Comparison of ENCODE assay signal across 8 mouse cellular contexts in genomic region chr2:148751893-148752813, GRCm38 (mm10). TPM values are rescaled to one million over a fixed set of nuclear protein-coding genes. Genes with fewer than 3 reads are reported as not detected.
A peak's percentile ranks its signal among the peaks of the same experiment; 100 is the strongest.
DNase-seq lines count a peak whose midpoint lies in the region; ATAC-seq and TF ChIP-seq lines count a peak whose summit lies in the region.

No protein-coding gene starts in this region.

- intact Hi-C loops in heart, adult 2 months (cut with DNase I) = loop anchor here (1.0 to 5.0 kb wide), 2 partner anchors 100 to 150 kb away; no protein-coding TSS in a partner anchor

- H3K27ac ChIP-seq in embryonic facial prominence, embryonic 12.5 days = no peak overlapping the region
- H3K27ac ChIP-seq in heart, adult 2 months = no peak overlapping the region
- no peak overlapping the region for H3K27ac ChIP-seq in limb, embryonic 12.5 days
- no peak overlapping the region for H3K27ac ChIP-seq in midbrain, embryonic 14.5 days (replicated peaks; ENCODE audit: low read depth, low read length)

- no peaks in the 10 kb centered on the region for H3K79me2 ChIP-seq in heart, adult 2 months (replicated peaks; ENCODE audit: control insufficient read depth, insufficient read depth, low read length)

- no peaks in the 10 kb centered on the region for H3K36me3 ChIP-seq in embryonic facial prominence, embryonic 12.5 days
- H3K36me3 ChIP-seq in heart, adult 2 months (ENCODE audit: control insufficient read depth, insufficient read depth, low read length) = no peaks in the 10 kb centered on the region
- H3K36me3 ChIP-seq in limb, embryonic 12.5 days = no peaks in the 10 kb centered on the region
- no peaks in the 10 kb centered on the region for H3K36me3 ChIP-seq in midbrain, embryonic 14.5 days (ENCODE audit: control insufficient read depth, insufficient read depth, low read length)

- H3K4me1 ChIP-seq in embryonic facial prominence, embryonic 12.5 days = no peaks in the 10 kb centered on the region
- H3K4me1 ChIP-seq in heart, adult 2 months (ENCODE audit: control insufficient read depth, insufficient read depth, low read length) = no peaks in the 10 kb centered on the region
- H3K4me1 ChIP-seq in limb, embryonic 12.5 days (replicated peaks) = no peaks in the 10 kb centered on the region
- no peaks in the 10 kb centered on the region for H3K4me1 ChIP-seq in midbrain, embryonic 14.5 days (ENCODE audit: control insufficient read depth, insufficient read depth, low read length)

- DNase-seq in 3T3-L1 (ENCODE audit: low read depth, low spot score) = peak; percentile 98
- DNase-seq in adrenal gland, postnatal 25 days = peak; percentile 47
- peak; percentile 64 to 66 for DNase-seq in heart, adult 2 months
- peak; percentile 65 to 68 for DNase-seq in kidney, adult 8-10 months
- peak; percentile 95 for DNase-seq in midbrain, embryonic 14.5 days
- DNase-seq in spleen, adult 12 weeks (ENCODE audit: low spot score) = peak; percentile 36

- TF ChIP-seq POLR2A in heart, adult 2 months (IDR thresholded peaks at IDR 0.05; ENCODE audit: insufficient read depth, low read depth, low read length) = no peak

- H3K9ac ChIP-seq in embryonic facial prominence, embryonic 12.5 days = no peak overlapping the region
- H3K9ac ChIP-seq in heart, adult 2 months (ENCODE audit: low read depth, low read length) = no peak overlapping the region
- H3K9ac ChIP-seq in limb, embryonic 12.5 days (replicated peaks) = no peak overlapping the region
- H3K9ac ChIP-seq in midbrain, embryonic 14.5 days (replicated peaks; ENCODE audit: low read length) = no peak overlapping the region

- 17% methylated on average over 15 of the region's 15 CpGs for WGBS in embryonic facial prominence, embryonic 12.5 days
- WGBS in heart, adult 2 months = 13% methylated on average over 15 of the region's 15 CpGs
- WGBS in limb, embryonic 12.5 days = 19% methylated on average over 15 of the region's 15 CpGs
- WGBS in midbrain, embryonic 14.5 days = 17% methylated on average over 15 of the region's 15 CpGs

- no peak overlapping the region for H3K4me3 ChIP-seq in embryonic facial prominence, embryonic 12.5 days
- peak overlapping the region; percentile 53 for H3K4me3 ChIP-seq in heart, adult 2 months
- H3K4me3 ChIP-seq in limb, embryonic 12.5 days (replicated peaks) = 0 out of 2 replicates have a peak overlapping the region, but pooled peaks have one; percentile 15
- H3K4me3 ChIP-seq in midbrain, embryonic 14.5 days (replicated peaks; ENCODE audit: low read depth, low read length) = peak overlapping the region; percentile 30

- no peak for ATAC-seq in embryonic facial prominence, embryonic 12.5 days (ENCODE audit: insufficient number of reproducible peaks, insufficient read depth, low FRiP score, low TSS enrichment)
- ATAC-seq in limb, embryonic 12.5 days (ENCODE audit: insufficient number of reproducible peaks, insufficient read depth, low FRiP score, low TSS enrichment, low read depth) = peak; percentile 75
- peak; percentile 77 for ATAC-seq in midbrain, embryonic 14.5 days (ENCODE audit: low FRiP score, low TSS enrichment)

- peak; percentile 64 for TF ChIP-seq CTCF in heart, adult 2 months (IDR thresholded peaks at IDR 0.05)

- TF ChIP-seq EP300 in heart, adult 2 months (IDR thresholded peaks at IDR 0.05; ENCODE audit: insufficient read depth, low read depth, low read length) = no peak

- peak overlapping the region; percentile 48 for H3K4me2 ChIP-seq in embryonic facial prominence, embryonic 12.5 days (replicated peaks)
- peak overlapping the region; percentile 51 for H3K4me2 ChIP-seq in limb, embryonic 12.5 days
- peak overlapping the region; percentile 55 for H3K4me2 ChIP-seq in midbrain, embryonic 14.5 days (ENCODE audit: low read length)

- H3K9me3 ChIP-seq in embryonic facial prominence, embryonic 12.5 days = no peaks in the 10 kb centered on the region
- H3K9me3 ChIP-seq in limb, embryonic 12.5 days = no peaks in the 10 kb centered on the region
- H3K9me3 ChIP-seq in midbrain, embryonic 14.5 days (ENCODE audit: control insufficient read depth, low read length) = no peaks in the 10 kb centered on the region

- no peaks in the 10 kb centered on the region for H3K27me3 ChIP-seq in embryonic facial prominence, embryonic 12.5 days
- H3K27me3 ChIP-seq in heart, adult 2 months (ENCODE audit: control insufficient read depth, insufficient read depth, low read length) = no peaks in the 10 kb centered on the region; the same call in 1 of the 2 replicates
- no peaks in the 10 kb centered on the region; the same call in 1 of the 2 replicates for H3K27me3 ChIP-seq in limb, embryonic 12.5 days
- H3K27me3 ChIP-seq in midbrain, embryonic 14.5 days (ENCODE audit: control insufficient read depth, insufficient read depth, low read length) = no peaks in the 10 kb centered on the region

RNA-seq across cellular contexts. Expression of gene Cstl1, which starts 2.0 kb away (rescaled TPM):
- 0.52 TPM in 1 of 2 replicates, not detected in the other for total RNA-seq in adrenal gland, postnatal 25 days (2021)
- polyA plus RNA-seq in embryonic facial prominence, embryonic 12.5 days (2016; fragmentation: Nextera tagmentation; extraction: Ambion mirVana) = not detected in 2 replicates
- not detected for total RNA-seq in heart, adult 2 months (2021)
- not detected in 2 replicates for polyA plus RNA-seq in heart, adult 2 months (2012; rRNA removed)
- polyA plus RNA-seq in limb, embryonic 12.5 days (2016; fragmentation: Nextera tagmentation; extraction: Ambion mirVana) = not detected in 2 replicates
- not detected in 2 replicates for polyA plus RNA-seq in midbrain, embryonic 14.5 days (2014; fragmentation: Nextera tagmentation; extraction: Ambion mirVana)

RNA-seq across cellular contexts. Expression of gene Cst11, which starts 19.1 kb away (rescaled TPM):
- not detected in 2 replicates for total RNA-seq in adrenal gland, postnatal 25 days (2021)
- not detected in 2 replicates for polyA plus RNA-seq in embryonic facial prominence, embryonic 12.5 days (2016; fragmentation: Nextera tagmentation; extraction: Ambion mirVana)
- total RNA-seq in heart, adult 2 months (2021) = not detected
- not detected in 2 replicates for polyA plus RNA-seq in heart, adult 2 months (2012; rRNA removed)
- polyA plus RNA-seq in limb, embryonic 12.5 days (2016; fragmentation: Nextera tagmentation; extraction: Ambion mirVana) = not detected in 2 replicates
- not detected in 2 replicates for polyA plus RNA-seq in midbrain, embryonic 14.5 days (2014; fragmentation: Nextera tagmentation; extraction: Ambion mirVana)

RNA-seq across cellular contexts. Expression of gene Napb, which starts 19.9 kb away (rescaled TPM):
- 6.6 and 8.7 TPM in 2 replicates for total RNA-seq in adrenal gland, postnatal 25 days (2021)
- polyA plus RNA-seq in embryonic facial prominence, embryonic 12.5 days (2016; fragmentation: Nextera tagmentation; extraction: Ambion mirVana) = 7.1 and 7.6 TPM in 2 replicates
- total RNA-seq in heart, adult 2 months (2021) = 1 to 10 TPM; 1.1 to 1.3 TPM
- polyA plus RNA-seq in heart, adult 2 months (2012; rRNA removed) = 0.88 and 1.8 TPM in 2 replicates
- 4.7 TPM in 2 replicates for polyA plus RNA-seq in limb, embryonic 12.5 days (2016; fragmentation: Nextera tagmentation; extraction: Ambion mirVana)
- 59.9 and 78.1 TPM in 2 replicates for polyA plus RNA-seq in midbrain, embryonic 14.5 days (2014; fragmentation: Nextera tagmentation; extraction: Ambion mirVana)

RNA-seq across cellular contexts. Expression of gene 8030411F24Rik, which starts 29.7 kb away (rescaled TPM):
- not detected in 2 replicates for total RNA-seq in adrenal gland, postnatal 25 days (2021)
- not detected in 2 replicates for polyA plus RNA-seq in embryonic facial prominence, embryonic 12.5 days (2016; fragmentation: Nextera tagmentation; extraction: Ambion mirVana)
- not detected for total RNA-seq in heart, adult 2 months (2021)
- not detected in 2 replicates for polyA plus RNA-seq in heart, adult 2 months (2012; rRNA removed)
- not detected in 2 replicates for polyA plus RNA-seq in limb, embryonic 12.5 days (2016; fragmentation: Nextera tagmentation; extraction: Ambion mirVana)
- polyA plus RNA-seq in midbrain, embryonic 14.5 days (2014; fragmentation: Nextera tagmentation; extraction: Ambion mirVana) = not detected in 2 replicates

RNA-seq across cellular contexts. Expression of gene Cst12, which starts 37.0 kb away (rescaled TPM):
- not detected in 2 replicates for total RNA-seq in adrenal gland, postnatal 25 days (2021)
- not detected in 2 replicates for polyA plus RNA-seq in embryonic facial prominence, embryonic 12.5 days (2016; fragmentation: Nextera tagmentation; extraction: Ambion mirVana)
- under 1 TPM in 1 of 2 experiments, not detected in 1; 0.50 TPM for total RNA-seq in heart, adult 2 months (2021)
- 0.67 TPM in 1 of 2 replicates, not detected in the other for polyA plus RNA-seq in heart, adult 2 months (2012; rRNA removed)
- polyA plus RNA-seq in limb, embryonic 12.5 days (2016; fragmentation: Nextera tagmentation; extraction: Ambion mirVana) = not detected in 2 replicates
- not detected in 2 replicates for polyA plus RNA-seq in midbrain, embryonic 14.5 days (2014; fragmentation: Nextera tagmentation; extraction: Ambion mirVana)

Comparison
In these comparisons a context has a peak if more than half of its experiments do, and no peak if none do; other contexts are left out.
1. DNase-seq: peak in every context shown above with its lines; median percentile 98 in 3T3-L1; 95 in midbrain, embryonic 14.5 days; 66 in kidney, adult 8-10 months; 65 in heart, adult 2 months; 47 in adrenal gland, postnatal 25 days; 36 in spleen, adult 12 weeks.